Mouse (Mus musculus) midbrain, embryonic 13.5 days (tissue): ENCODE data around the gene Olfr1418. TPM values are rescaled to one million over a fixed set of nuclear protein-coding genes. Genes with fewer than 3 reads are reported as not detected.
A peak's percentile ranks its signal among the peaks of the same experiment; 100 is the strongest.
"Not testable (repeated sequence)": the region's sequence is repeated elsewhere in the genome, so short reads cannot be mapped to it uniquely, and the experiment has no call there.

Experiments
- ATAC-seq: fragments of 200-750 bp; cut with Nextera tagmentation; 2 replicates; pipeline ENCODE4 v1.8.0; 2017; ENCODE audit warnings: mild to moderate bottlenecking, moderate TSS enrichment, moderate library complexity
- H3K27ac ChIP-seq: fragments of 300-500 bp; sonication (generic); 2 replicates; pipeline ENCODE4 v1.5.1; 2015; ENCODE audit warnings: inconsistent platforms, mild to moderate bottlenecking, moderate library complexity
- H3K27me3 ChIP-seq: fragments of 300-500 bp; sonication (generic); 2 replicates; pipeline ENCODE4 v1.6.1; 2015; ENCODE audit warnings: mild to moderate bottlenecking, inconsistent platforms
- H3K36me3 ChIP-seq: fragments of 300-500 bp; sonication (generic); 2 replicates; pipeline ENCODE4 v1.6.1; 2015; ENCODE audit warnings: mild to moderate bottlenecking, inconsistent platforms
- H3K4me1 ChIP-seq: fragments of 300-500 bp; sonication (generic); replicated peaks from 2 replicates; pipeline ENCODE4 v1.6.1; 2015; ENCODE audit warnings: inconsistent platforms
- H3K4me2 ChIP-seq: fragments of 300-500 bp; sonication (generic); replicated peaks from 2 replicates; pipeline ENCODE4 v1.6.1; 2015; ENCODE audit warnings: moderate library complexity, mild to moderate bottlenecking, inconsistent platforms
- H3K4me3 ChIP-seq: fragments of 300-500 bp; sonication (generic); replicated peaks from 2 replicates; pipeline ENCODE4 v1.5.1; 2015; ENCODE audit warnings: mild to moderate bottlenecking, inconsistent platforms
- H3K9ac ChIP-seq: fragments of 300-500 bp; sonication (generic); replicated peaks from 2 replicates; pipeline ENCODE4 v1.6.1; 2015; ENCODE audit warnings: mild to moderate bottlenecking, inconsistent platforms
- H3K9me3 ChIP-seq: fragments of 300-500 bp; sonication (generic); 2 replicates; pipeline ENCODE4 v1.6.1; 2016; ENCODE audit warnings: mild to moderate bottlenecking, inconsistent platforms
- WGBS: fragments of 180-500 bp; shearing (Covaris S2); methylation state at CpG from one replicate; pipeline ENCODE4 v1.1.7; 2015; 5-methylcytosine and 5-hydroxymethylcytosine counted together
- polyA plus RNA-seq: library from polyadenylated mRNA; unstranded; fragments of >200 nt; fragmentation: Nextera tagmentation; extraction: Ambion mirVana; gene quantifications from 2 replicates; pipeline ENCODE4 v1.2.1, GENCODE M21; 2015

The Olfr1418 gene
- not detected in 2 replicates for polyA plus RNA-seq

GRCm38 (mm10) chr19:11860966-11861365 lies at the start of gene Olfr1418:
Olfr1418 (minus strand) TSS chr19:11861066.
- Histone ChIP-seq H3K27ac (no peak within 1 kb of the TSS), H3K4me2 (no peak within 1 kb of the TSS), H3K36me3 (no peaks in the 10 kb centered on the region), H3K9me3 (no peaks in the 10 kb centered on the region), H3K4me1 (no peaks in the 10 kb centered on the region), H3K9ac (no peak within 1 kb of the TSS), H3K4me3 (no peak within 1 kb of the TSS), H3K27me3 (no peaks in the 10 kb centered on the region)
- ATAC-seq: no peak
- 100% methylated on average over 1 of the region's 1 CpGs for WGBS

GRCm38 (mm10) chr19:11886265-11886664 lies 25.4 kb upstream of the Olfr1418 start, which contains the start of gene Olfr1420:
Olfr1420 (plus strand) TSS chr19:11886565.
- Histone ChIP-seq H3K27ac (no peak within 1 kb of the TSS), H3K4me2 (no peak within 1 kb of the TSS), H3K27me3 (no peaks in the 10 kb centered on the region), H3K4me1 (no peaks in the 10 kb centered on the region), H3K9me3 (no peaks in the 10 kb centered on the region), H3K36me3 (no peaks in the 10 kb centered on the region), H3K4me3 (no peak within 1 kb of the TSS), H3K9ac (no peak within 1 kb of the TSS)
- ATAC-seq: no peak
- 44% methylated on average over 1 of the region's 1 CpGs for WGBS

GRCm38 (mm10) chr19:11878404-11878803 lies 17.5 kb upstream of the Olfr1418 start:
- H3K4me3 ChIP-seq, H3K9me3 ChIP-seq, H3K9ac ChIP-seq, ATAC-seq, H3K27ac ChIP-seq, H3K4me2 ChIP-seq, H3K36me3 ChIP-seq, H3K27me3 ChIP-seq, H3K4me1 ChIP-seq: not testable (repeated sequence)
- WGBS: 63% methylated on average over 22 of the region's 22 CpGs

- 76% methylated on average over 1 of the region's 1 CpGs for WGBS
- no peaks in the 10 kb centered on the region for H3K9me3 ChIP-seq
- no peaks in the 10 kb centered on the region for H3K27me3 ChIP-seq
- no peak within 1 kb of the TSS for H3K9ac ChIP-seq
- ATAC-seq: no peak
- H3K4me2 ChIP-seq: no peak within 1 kb of the TSS
- H3K4me1 ChIP-seq: no peaks in the 10 kb centered on the region
- H3K4me3 ChIP-seq: no peak within 1 kb of the TSS
- H3K27ac ChIP-seq: no peak within 1 kb of the TSS
- H3K36me3 ChIP-seq: no peaks in the 10 kb centered on the region
These were observed 14.1 kb upstream of the Olfr1418 start, which contains the start of gene Olfr1419 for GRCm38 (mm10) chr19:11875006-11875405. Olfr1419 (minus strand) TSS chr19:11875106.

- no peak for ATAC-seq
- Histone ChIP-seq H3K27me3 (no peaks in the 10 kb centered on the region), H3K9ac (no peak overlapping the region), H3K36me3 (no peaks in the 10 kb centered on the region), H3K27ac (no peak overlapping the region), H3K4me1 (no peaks in the 10 kb centered on the region), H3K4me2 (no peak overlapping the region), H3K4me3 (no peak overlapping the region), H3K9me3 (no peaks in the 10 kb centered on the region)
- WGBS: 78% methylated on average over 2 of the region's 2 CpGs
These were observed 7.0 kb upstream of the Olfr1418 start for GRCm38 (mm10) chr19:11867837-11868236.

GRCm38 (mm10) chr19:11856506-11856905 lies 4.4 kb downstream of the Olfr1418 start:
- H3K9ac ChIP-seq: no peak overlapping the region
- no peak for ATAC-seq
- H3K27ac ChIP-seq: no peak overlapping the region
- no peak overlapping the region for H3K4me3 ChIP-seq
- H3K9me3 ChIP-seq: no peaks in the 10 kb centered on the region
- no peaks in the 10 kb centered on the region for H3K36me3 ChIP-seq
- H3K27me3 ChIP-seq: no peaks in the 10 kb centered on the region
- H3K4me2 ChIP-seq: no peak overlapping the region
- H3K4me1 ChIP-seq: no peaks in the 10 kb centered on the region
- WGBS: 81% methylated on average over 6 of the region's 6 CpGs

- no peak overlapping the region for H3K4me3 ChIP-seq
- no peak for ATAC-seq
- H3K4me1 ChIP-seq: no peaks in the 10 kb centered on the region
- 86% methylated on average over 2 of the region's 2 CpGs for WGBS
- H3K27ac ChIP-seq: no peak overlapping the region
- H3K27me3 ChIP-seq: no peaks in the 10 kb centered on the region
- H3K4me2 ChIP-seq: no peak overlapping the region
- no peaks in the 10 kb centered on the region for H3K9me3 ChIP-seq
- H3K9ac ChIP-seq: no peak overlapping the region
- no peaks in the 10 kb centered on the region for H3K36me3 ChIP-seq
These were observed 6.0 kb downstream of the Olfr1418 start for GRCm38 (mm10) chr19:11854821-11855220.

- WGBS: 75% methylated on average over 4 of the region's 4 CpGs
- no peaks in the 10 kb centered on the region for H3K4me1 ChIP-seq
These were observed 8.2 kb downstream of the Olfr1418 start for GRCm38 (mm10) chr19:11852652-11853051.

GRCm38 (mm10) chr19:11846333-11846732 lies 14.5 kb downstream of the Olfr1418 start:
- no peak overlapping the region for H3K4me2 ChIP-seq
- no peak overlapping the region for H3K27ac ChIP-seq
- H3K9ac ChIP-seq: no peak overlapping the region
- H3K36me3 ChIP-seq: no peaks in the 10 kb centered on the region
- no peak overlapping the region for H3K4me3 ChIP-seq
- 85% methylated on average over 4 of the region's 4 CpGs for WGBS
- no peak for ATAC-seq
- no peaks in the 10 kb centered on the region for H3K27me3 ChIP-seq
- H3K4me1 ChIP-seq: no peaks in the 10 kb centered on the region
- no peaks in the 10 kb centered on the region for H3K9me3 ChIP-seq

More at GRCm38 (mm10) chr19:11852652-11853051, 8.2 kb downstream of the Olfr1418 start:
- no peak for ATAC-seq
- H3K36me3 ChIP-seq: no peaks in the 10 kb centered on the region
- H3K9ac ChIP-seq: no peak overlapping the region
- H3K4me3 ChIP-seq: no peak overlapping the region
- no peaks in the 10 kb centered on the region for H3K27me3 ChIP-seq
- no peak overlapping the region for H3K27ac ChIP-seq
- H3K4me2 ChIP-seq: no peak overlapping the region
- no peaks in the 10 kb centered on the region for H3K9me3 ChIP-seq

- 85% methylated on average over 4 of the region's 4 CpGs for WGBS
- H3K27ac ChIP-seq: no peak within 1 kb of the TSS
- H3K27me3 ChIP-seq: no peaks in the 10 kb centered on the region
- no peak within 1 kb of the TSS for H3K9ac ChIP-seq
- H3K4me2 ChIP-seq: no peak within 1 kb of the TSS
- H3K36me3 ChIP-seq: no peaks in the 10 kb centered on the region
- H3K9me3 ChIP-seq: no peaks in the 10 kb centered on the region
- H3K4me3 ChIP-seq: no peak within 1 kb of the TSS
- no peaks in the 10 kb centered on the region for H3K4me1 ChIP-seq
- no peak for ATAC-seq
These were observed 21.7 kb downstream of the Olfr1418 start, which contains the start of gene Olfr1417 for GRCm38 (mm10) chr19:11839119-11839518. Olfr1417 (minus strand) TSS chr19:11839219.

- Histone ChIP-seq H3K27me3 (peaks cover 4% of the 10 kb centered on the region; the same call in 1 of the 2 replicates), H3K4me2 (no peak overlapping the region), H3K36me3 (no peaks in the 10 kb centered on the region), H3K27ac (no peak overlapping the region), H3K4me1 (peaks cover 13% of the 10 kb centered on the region), H3K9ac (no peak overlapping the region), H3K4me3 (no peak overlapping the region), H3K9me3 (no peaks in the 10 kb centered on the region)
- WGBS: 35% methylated on average over 4 of the region's 4 CpGs
- ATAC-seq: no peak
These were observed 37.4 kb downstream of the Olfr1418 start for GRCm38 (mm10) chr19:11823346-11824065.

GRCm38 (mm10) chr19:11820211-11820610 lies 40.7 kb downstream of the Olfr1418 start:
- peaks cover 23% of the 10 kb centered on the region for H3K4me1 ChIP-seq
- no peak overlapping the region for H3K27ac ChIP-seq
- peak overlapping the region; percentile 76 for H3K4me3 ChIP-seq
- ATAC-seq: no peak
- no peak overlapping the region for H3K9ac ChIP-seq
- WGBS: 32% methylated on average over 6 of the region's 6 CpGs
- H3K4me2 ChIP-seq: peak overlapping the region; percentile 69
- peaks cover 22% of the 10 kb centered on the region for H3K27me3 ChIP-seq
- H3K9me3 ChIP-seq: no peaks in the 10 kb centered on the region
- H3K36me3 ChIP-seq: no peaks in the 10 kb centered on the region
